Mouse (Mus musculus) pancreas, adult 10 weeks (tissue): Measurements from ENCODE around the gene Arpp19. TPM values are rescaled to one million over a fixed set of nuclear protein-coding genes. Genes with fewer than 3 reads are reported as not detected.

Source experiments
- polyA plus RNA-seq: library from polyadenylated mRNA; stranded (reverse); fragments of 350-450 nt; fragmentation: Illumina TruSeq; extraction: RNeasy Lipid Tissue Mini Kit (QIAGEN cat#74804); gene quantifications from one replicate; pipeline ENCODE4 v1.2.3, GENCODE M21; 2015; ENCODE audit warnings: low read depth, low replicate concordance; ENCODE audit not compliant: insufficient read depth

Arpp19 gene
- 68.3 TPM for polyA plus RNA-seq

GRCm38 (mm10) chr9:75037451-75038356, at the start of gene Arpp19:
Gene Arpp19 (plus strand): TSS chr9:75037614.

DNA sequence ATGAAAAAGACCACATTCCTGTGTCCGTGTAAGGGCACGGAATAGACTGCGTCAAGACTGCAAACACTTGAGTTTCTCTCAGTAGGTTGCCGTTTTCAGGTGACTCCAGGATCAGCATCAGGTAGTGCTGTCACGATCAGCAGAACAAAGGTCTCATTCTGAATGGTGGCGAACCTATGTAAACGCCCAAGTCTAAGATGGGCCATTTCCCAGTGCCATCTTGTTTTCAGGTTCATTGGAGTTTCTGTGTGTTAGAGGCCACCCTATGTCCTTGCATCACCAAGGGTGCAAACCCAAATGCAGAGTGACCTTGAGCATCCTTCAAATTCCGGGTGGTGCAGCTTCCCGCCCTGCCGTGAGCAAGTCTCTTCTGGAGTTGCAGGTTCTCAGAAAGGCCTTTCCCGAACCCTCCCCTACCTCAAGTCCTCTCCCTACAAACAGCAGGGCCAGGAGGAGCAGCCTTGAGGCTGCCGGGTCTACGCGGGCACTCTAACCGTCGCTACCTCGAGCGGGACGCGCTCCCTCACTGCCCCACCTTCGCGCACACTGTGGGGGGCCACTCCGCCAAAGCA, 33.1 kb downstream of the Arpp19 start, which contains the start of gene Myo5a:
Gene Myo5a (plus strand): TSS at position 559 of the 572 bp plus-strand sequence.

Other genes starting within 250 kb of the Arpp19 start
- gene Onecut1, start 175.7 kb upstream of the Arpp19 start, polyA plus RNA-seq: 2.3 TPM
- 5.3 TPM for gene Fam214a, start 84.7 kb upstream of the Arpp19 start, polyA plus RNA-seq
- 3.8 TPM for gene Myo5a, start 33.4 kb downstream of the Arpp19 start, polyA plus RNA-seq
- 19.6 TPM for gene Myo5c, start 194.4 kb downstream of the Arpp19 start, polyA plus RNA-seq